Mouse (Mus musculus): ENCODE results near the gene Il1r1.

GRCm38 (mm10) chr1:40272204-40272603 is 47.3 kb downstream of the Il1r1 start:
- TF ChIP-seq CTCF (IDR thresholded peaks at IDR 0.05; ENCODE audit: control insufficient read depth, insufficient read depth, insufficient replicate concordance, low read depth, low read length) (no peak), POLR2A (IDR thresholded peaks at IDR 0.05; ENCODE audit: control insufficient read depth, low read depth, low read length) (no peak)
